Mouse (Mus musculus) liver, adult 2 months (tissue): ENCODE data around the gene Arl6. TPM values are rescaled to one million over a fixed set of nuclear protein-coding genes. Genes with fewer than 3 reads are reported as not detected.

Experiments used
- DNase-seq: peaks from one replicate; pipeline ENCODE4 v3.0.0-alpha.2; 2011; ENCODE audit warnings: low read depth, low spot score; ENCODE audit errors: extremely low read depth
- H3K27ac ChIP-seq: fragments of 200-500 bp; replicated peaks from 2 replicates; pipeline ENCODE4 v1.5.1; 2012; ENCODE audit warnings: low read depth, mild to moderate bottlenecking, control low read depth, inconsistent platforms, low read length; ENCODE audit not compliant: insufficient read depth
- H3K27me3 ChIP-seq: fragments of 200-500 bp; 2 replicates; pipeline ENCODE4 v1.6.1; 2012; ENCODE audit warnings: mild to moderate bottlenecking, moderate library complexity, low read length, inconsistent platforms; ENCODE audit not compliant: control insufficient read depth, insufficient read depth
- H3K36me3 ChIP-seq: fragments of 200-500 bp; 2 replicates; pipeline ENCODE4 v1.6.1; 2012; ENCODE audit warnings: low read length, inconsistent platforms; ENCODE audit not compliant: control insufficient read depth, insufficient read depth
- H3K4me1 ChIP-seq: fragments of 200-500 bp; 2 replicates; pipeline ENCODE4 v1.6.1; 2011; ENCODE audit warnings: low read length; ENCODE audit not compliant: control insufficient read depth, insufficient read depth
- H3K4me3 ChIP-seq: fragments of 200-500 bp; 2 replicates; pipeline ENCODE4 v1.5.1; 2011; ENCODE audit warnings: low read depth, mild to moderate bottlenecking, control low read depth, low read length, moderate library complexity; ENCODE audit not compliant: insufficient read depth
- H3K79me2 ChIP-seq: fragments of 200-500 bp; 2 replicates; pipeline ENCODE4 v1.6.1; 2012; ENCODE audit warnings: inconsistent platforms, mild to moderate bottlenecking, low read length, moderate library complexity; ENCODE audit not compliant: control insufficient read depth, insufficient read depth
- H3K9ac ChIP-seq: fragments of 200-500 bp; 2 replicates; pipeline ENCODE4 v1.6.1; 2012; ENCODE audit warnings: low read depth, mild to moderate bottlenecking, control low read depth, inconsistent platforms, low read length
- CTCF ChIP-seq: fragments of 200-500 bp; IDR thresholded peaks from 2 replicates; pipeline ENCODE4 v1.5.1; 2011; ENCODE audit warnings: low read depth, low read length, control low read depth
- POLR2A ChIP-seq: fragments of 200-500 bp; IDR thresholded peaks from 2 replicates; pipeline ENCODE4 v1.6.1; 2011; ENCODE audit warnings: low read length, control low read depth; ENCODE audit not compliant: insufficient read depth; ENCODE audit errors: extremely low read depth
- WGBS: fragments of 180-500 bp; shearing (Covaris S2); methylation state at CpG from one replicate; pipeline ENCODE4 v1.1.7; 2018; 5-methylcytosine and 5-hydroxymethylcytosine counted together
- polyA plus RNA-seq: library from polyadenylated mRNA; depleted of rRNA; stranded (reverse); fragments of >200 nt; gene quantifications from 2 replicates; pipeline ENCODE4 v1.2.3, GENCODE M21; 2012
- total RNA-seq: library from RNA; depleted of rRNA; stranded (reverse); fragments of >200 nt; gene quantifications from 2 replicates; pipeline ENCODE4 v1.2.3, GENCODE M21; 2014

Arl6 gene
- total and polyA plus RNA-seq, 2 experiments, result 0.39 to 3.8 TPM

- H3K36me3 ChIP-seq, result no peaks in the 10 kb centered on the region
- no peak overlapping the region for H3K27ac ChIP-seq
- peak; percentile 20 for DNase-seq
- H3K27me3 ChIP-seq, result no peaks in the 10 kb centered on the region
- TF ChIP-seq CTCF, result no peak
- TF ChIP-seq POLR2A, result no peak
- H3K4me1 ChIP-seq, result peaks cover 4% of the 10 kb centered on the region
- no peak overlapping the region for H3K9ac ChIP-seq
- no peak overlapping the region for H3K4me3 ChIP-seq
- no peaks in the 10 kb centered on the region for H3K79me2 ChIP-seq
- WGBS, result 70% methylated on average over 15 of the region's 15 CpGs
These were observed 35.0 kb downstream of the Arl6 start for GRCm38 (mm10) chr16:59604078-59604781.

GRCm38 (mm10) chr16:59600311-59601251, 38.6 kb downstream of the Arl6 start, which contains the start of gene Crybg3:
Crybg3 (minus strand) TSS chr16:59600979.
- Histone ChIP-seq H3K27me3 (no peaks in the 10 kb centered on the region), H3K79me2 (peaks cover 16% of the 10 kb centered on the region), H3K4me1 (peaks cover 9% of the 10 kb centered on the region), H3K36me3 (no peaks in the 10 kb centered on the region), H3K27ac (peak within 1 kb of the TSS; percentile 88), H3K9ac (peak within 1 kb of the TSS; percentile 91), H3K4me3 (peak within 1 kb of the TSS; percentile 74)
- TF ChIP-seq CTCF (peak; percentile 28; the same call in 1 of the 2 replicates), POLR2A (peak; percentile 40; the same call in 1 of the 2 replicates)
- DNase-seq, result peak; percentile 70
- WGBS, result under 1% methylated on average over 89 of the region's 90 CpGs

GRCm38 (mm10) chr16:59599411-59600265, 39.6 kb downstream of the Arl6 start:
- H3K79me2 ChIP-seq, result peaks cover 16% of the 10 kb centered on the region
- H3K4me3 ChIP-seq, result peak overlapping the region; percentile 74
- 20% methylated on average over 17 of the region's 17 CpGs for WGBS
- peak; percentile 79 for DNase-seq
- peak overlapping the region; percentile 88 for H3K27ac ChIP-seq
- H3K27me3 ChIP-seq, result no peaks in the 10 kb centered on the region
- peaks cover 14% of the 10 kb centered on the region for H3K4me1 ChIP-seq
- TF ChIP-seq POLR2A (no peak), CTCF (no peak)
- H3K36me3 ChIP-seq, result no peaks in the 10 kb centered on the region
- no peak overlapping the region for H3K9ac ChIP-seq

GRCm38 (mm10) chr16:59598997-59599396, 40.2 kb downstream of the Arl6 start:
- H3K27ac ChIP-seq, result no peak overlapping the region
- H3K36me3 ChIP-seq, result no peaks in the 10 kb centered on the region
- H3K27me3 ChIP-seq, result no peaks in the 10 kb centered on the region
- no peak overlapping the region for H3K9ac ChIP-seq
- H3K4me3 ChIP-seq, result no peak overlapping the region
- no peak for DNase-seq
- H3K79me2 ChIP-seq, result peaks cover 16% of the 10 kb centered on the region
- WGBS, result 74% methylated on average over 4 of the region's 4 CpGs
- TF ChIP-seq CTCF (no peak), POLR2A (no peak)
- H3K4me1 ChIP-seq, result peaks cover 18% of the 10 kb centered on the region

- Histone ChIP-seq H3K4me1 (peaks cover 24% of the 10 kb centered on the region), H3K36me3 (no peaks in the 10 kb centered on the region), H3K27ac (peak overlapping the region; percentile 48), H3K79me2 (peaks cover 19% of the 10 kb centered on the region), H3K4me3 (no peak overlapping the region), H3K27me3 (no peaks in the 10 kb centered on the region), H3K9ac (no peak overlapping the region)
- peak; percentile 74 for DNase-seq
- TF ChIP-seq CTCF (no peak), POLR2A (no peak)
- 41% methylated on average over 6 of the region's 6 CpGs for WGBS
These were observed 41.9 kb downstream of the Arl6 start for GRCm38 (mm10) chr16:59597256-59597655.
